Mouse (Mus musculus) olfactory bulb, adult 2 months (tissue): ENCODE measurements around the gene Gm26727.

Source experiments
- CTCF ChIP-seq: fragments of 200-500 bp; IDR thresholded peaks from 2 replicates; pipeline ENCODE4 v1.5.1; 2012; ENCODE audit warnings: low read depth, mild to moderate bottlenecking, low read length, moderate library complexity; ENCODE audit not compliant: insufficient read depth
- POLR2A ChIP-seq: fragments of 200-500 bp; IDR thresholded peaks from 2 replicates; pipeline ENCODE4 v1.6.1; 2012; ENCODE audit warnings: mild to moderate bottlenecking, low read depth, low read length, moderate library complexity; ENCODE audit not compliant: insufficient read depth

DNA sequence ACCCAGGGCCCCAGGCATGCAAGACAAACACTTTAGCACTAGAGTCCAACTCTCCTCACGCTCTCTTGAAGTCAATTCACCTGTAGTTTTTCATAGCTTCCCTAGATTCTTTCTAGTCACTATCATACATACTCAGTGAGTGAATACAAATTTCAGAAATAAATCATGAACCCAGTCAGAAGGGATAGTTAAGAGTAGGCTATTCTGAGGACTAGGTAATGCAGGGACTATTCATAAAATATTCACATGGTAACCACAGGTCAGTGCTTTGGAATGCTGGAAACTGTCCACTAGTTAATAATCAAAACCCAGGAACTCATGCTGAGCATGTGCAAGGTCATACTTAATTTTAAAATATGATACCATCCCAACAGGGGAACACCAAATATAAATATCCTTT is 10.2 kb downstream of the Gm26727 start:
- TF ChIP-seq CTCF: no peak
- TF ChIP-seq POLR2A: no peak
